Mouse (Mus musculus) bone marrow, adult 2 months (tissue): ENCODE results near the gene Lgr4.

Source experiments
- CTCF ChIP-seq: fragments of 200-500 bp; IDR thresholded peaks from 2 replicates; pipeline ENCODE4 v1.5.1; 2011; ENCODE audit warnings: low read length, control low read depth; ENCODE audit not compliant: control insufficient read depth, insufficient read depth
- POLR2A ChIP-seq: fragments of 200-500 bp; IDR thresholded peaks from 2 replicates; pipeline ENCODE4 v1.6.1; 2011; ENCODE audit warnings: low read depth, mild to moderate bottlenecking, control low read depth, low read length, borderline replicate concordance; ENCODE audit not compliant: control insufficient read depth

DNA sequence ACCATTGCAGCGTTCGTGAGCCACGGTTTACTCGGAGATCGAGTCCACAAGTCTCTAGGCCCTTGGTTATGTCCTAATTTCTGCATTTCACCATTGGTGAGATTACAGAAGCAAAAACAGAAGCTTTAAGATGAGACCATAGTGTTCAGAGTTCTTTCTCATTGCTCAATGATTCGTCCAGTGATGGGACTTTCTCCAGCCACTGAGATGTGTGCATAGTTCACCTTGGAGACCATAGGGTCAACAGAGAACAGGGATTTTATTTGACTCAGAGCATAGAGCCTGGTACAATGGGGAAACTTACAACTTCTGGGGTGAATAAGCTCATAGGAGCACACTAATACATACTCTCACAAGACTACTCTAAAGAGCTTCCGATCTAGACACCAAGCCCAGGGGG is 3.0 kb downstream of the Lgr4 start:
- no peak for TF ChIP-seq CTCF
- TF ChIP-seq POLR2A, result no peak
